Mouse (Mus musculus) lung, embryonic 16.5 days (tissue): ENCODE data around the gene Arl6ip4. TPM values are rescaled to one million over a fixed set of nuclear protein-coding genes. Genes with fewer than 3 reads are reported as not detected.

Experiments used
- ATAC-seq: fragments of 200-750 bp; cut with Nextera tagmentation; 2 replicates; pipeline ENCODE4 v1.8.0; 2017; ENCODE audit warnings: low read depth, mild to moderate bottlenecking, moderate library complexity
- H3K27ac ChIP-seq: fragments of 300-500 bp; sonication (generic); 2 replicates; pipeline ENCODE4 v1.5.1; 2014; ENCODE audit warnings: mild to moderate bottlenecking, control low read depth, low read length
- H3K27me3 ChIP-seq: fragments of 300-500 bp; sonication (generic); 2 replicates; pipeline ENCODE4 v1.6.1; 2014; ENCODE audit warnings: low read depth, low read length, mixed read lengths; ENCODE audit not compliant: control insufficient read depth, insufficient read depth
- H3K36me3 ChIP-seq: fragments of 300-500 bp; sonication (generic); 2 replicates; pipeline ENCODE4 v1.6.1; 2014; ENCODE audit warnings: low read length; ENCODE audit not compliant: control insufficient read depth, insufficient read depth
- H3K4me1 ChIP-seq: fragments of 300-500 bp; sonication (generic); replicated peaks from 2 replicates; pipeline ENCODE4 v1.6.1; 2014; ENCODE audit warnings: low read length, mixed read lengths; ENCODE audit not compliant: control insufficient read depth, insufficient read depth
- H3K4me2 ChIP-seq: fragments of 300-500 bp; sonication (generic); 2 replicates; pipeline ENCODE4 v1.6.1; 2014; ENCODE audit warnings: low read depth, low read length, control low read depth
- H3K4me3 ChIP-seq: fragments of 300-500 bp; sonication (generic); 2 replicates; pipeline ENCODE4 v1.5.1; 2014; ENCODE audit warnings: mild to moderate bottlenecking, low read length, control low read depth
- H3K9ac ChIP-seq: fragments of 300-500 bp; sonication (generic); 2 replicates; pipeline ENCODE4 v1.6.1; 2014; ENCODE audit warnings: low read length, control low read depth
- H3K9me3 ChIP-seq: fragments of 300-500 bp; sonication (generic); 2 replicates; pipeline ENCODE4 v1.6.1; 2016; ENCODE audit warnings: low read length; ENCODE audit not compliant: control insufficient read depth
- WGBS: fragments of 180-500 bp; shearing (Covaris S2); extraction: QIAGEN DNeasy Blood & Tissue Kit; methylation state at CpG from one replicate; pipeline ENCODE4 v1.1.7; 2014; 5-methylcytosine and 5-hydroxymethylcytosine counted together
- polyA plus RNA-seq: library from polyadenylated mRNA; unstranded; fragments of >200 nt; fragmentation: Nextera tagmentation; extraction: Ambion mirVana; gene quantifications from 2 replicates; pipeline ENCODE4 v1.2.1, GENCODE M21; 2015

Arl6ip4 gene
- polyA plus RNA-seq, 1 experiment from 2014 or later: 99.9 TPM

- peaks cover 43% of the 10 kb centered on the region for H3K4me1 ChIP-seq
- H3K27ac ChIP-seq: no peak overlapping the region
- no peak overlapping the region for H3K9ac ChIP-seq
- peak; percentile 51; the same call in 1 of the 2 replicates for ATAC-seq
- H3K4me3 ChIP-seq: no peak overlapping the region
- no peak overlapping the region for H3K4me2 ChIP-seq
- no peaks in the 10 kb centered on the region for H3K36me3 ChIP-seq
- WGBS: 34% methylated on average over 5 of the region's 5 CpGs
- H3K27me3 ChIP-seq: no peaks in the 10 kb centered on the region
- H3K9me3 ChIP-seq: no peaks in the 10 kb centered on the region
These were observed 46.7 kb downstream of the Arl6ip4 start for GRCm38 (mm10) chr5:124162577-124162976.

GRCm38 (mm10) chr5:124163445-124163844 is 47.6 kb downstream of the Arl6ip4 start:
- Histone ChIP-seq H3K9me3 (no peaks in the 10 kb centered on the region), H3K4me2 (no peak overlapping the region), H3K4me1 (peaks cover 48% of the 10 kb centered on the region), H3K27me3 (no peaks in the 10 kb centered on the region), H3K9ac (0 out of 2 replicates have a peak overlapping the region, but pooled peaks have one; percentile 16), H3K4me3 (no peak overlapping the region), H3K27ac (no peak overlapping the region), H3K36me3 (no peaks in the 10 kb centered on the region)
- ATAC-seq: no peak
- 85% methylated on average over 11 of the region's 11 CpGs for WGBS

- ATAC-seq: 0 out of 2 replicates have a peak, but pooled peaks have one; percentile 12
- no peaks in the 10 kb centered on the region for H3K36me3 ChIP-seq
These were observed 50.0 kb downstream of the Arl6ip4 start for GRCm38 (mm10) chr5:124165622-124166570.

GRCm38 (mm10) chr5:124166741-124167140 is 50.9 kb downstream of the Arl6ip4 start:
- H3K9me3 ChIP-seq: no peaks in the 10 kb centered on the region
- H3K27ac ChIP-seq: no peak overlapping the region
- ATAC-seq: no peak
- H3K4me3 ChIP-seq: no peak overlapping the region
- no peaks in the 10 kb centered on the region for H3K27me3 ChIP-seq
- H3K4me2 ChIP-seq: no peak overlapping the region
- peaks cover 39% of the 10 kb centered on the region for H3K4me1 ChIP-seq
- H3K9ac ChIP-seq: no peak overlapping the region
- H3K36me3 ChIP-seq: no peaks in the 10 kb centered on the region

More at GRCm38 (mm10) chr5:124165622-124166570, 50.0 kb downstream of the Arl6ip4 start:
- Histone ChIP-seq H3K9ac (peak overlapping the region; percentile 9; the same call in 1 of the 2 replicates), H3K27ac (peak overlapping the region; percentile 41; the same call in 1 of the 2 replicates), H3K4me2 (no peak overlapping the region), H3K27me3 (no peaks in the 10 kb centered on the region), H3K4me1 (peaks cover 41% of the 10 kb centered on the region), H3K4me3 (no peak overlapping the region), H3K9me3 (no peaks in the 10 kb centered on the region)
- WGBS: 41% methylated on average over 15 of the region's 15 CpGs

- Histone ChIP-seq H3K27me3 (no peaks in the 10 kb centered on the region), H3K4me3 (no peak overlapping the region), H3K9ac (peak overlapping the region; percentile 31; the same call in 1 of the 2 replicates), H3K4me2 (peak overlapping the region; percentile 9; the same call in 1 of the 2 replicates), H3K4me1 (peaks cover 37% of the 10 kb centered on the region), H3K9me3 (no peaks in the 10 kb centered on the region), H3K36me3 (no peaks in the 10 kb centered on the region), H3K27ac (peak overlapping the region; percentile 64)
- peak; percentile 34; the same call in 1 of the 2 replicates for ATAC-seq
- 38% methylated on average over 10 of the region's 10 CpGs for WGBS
These were observed 51.7 kb downstream of the Arl6ip4 start for GRCm38 (mm10) chr5:124167621-124168020.

Other genes with a start within 250 kb of the Arl6ip4 start
- gene Hcar1, start 236.1 kb upstream of the Arl6ip4 start, polyA plus RNA-seq: 1.2 and 1.4 TPM in 2 replicates
- gene Denr, start 208.9 kb upstream of the Arl6ip4 start, polyA plus RNA-seq: 92.8 and 118 TPM in 2 replicates
- 2.0 and 2.3 TPM in 2 replicates for gene Gm43518, start 188.7 kb upstream of the Arl6ip4 start, polyA plus RNA-seq
- gene Ccdc62, start 185.4 kb upstream of the Arl6ip4 start, polyA plus RNA-seq: 7.7 and 8.0 TPM in 2 replicates
- 13.8 and 14.5 TPM in 2 replicates for gene Hip1r, start 142.5 kb upstream of the Arl6ip4 start, polyA plus RNA-seq
- 39.2 and 41.6 TPM in 2 replicates for gene Vps37b, start 83.8 kb upstream of the Arl6ip4 start, polyA plus RNA-seq
- gene Abcb9, start 20.3 kb upstream of the Arl6ip4 start, polyA plus RNA-seq: 2.7 and 3.8 TPM in 2 replicates
- gene Ogfod2, start 3.8 kb upstream of the Arl6ip4 start, polyA plus RNA-seq: 29.7 and 33.1 TPM in 2 replicates
- 6.6 and 9.2 TPM in 2 replicates for gene Pitpnm2, start 133.7 kb downstream of the Arl6ip4 start, polyA plus RNA-seq
- 13.3 and 15.1 TPM in 2 replicates for gene Mphosph9, start 211.9 kb downstream of the Arl6ip4 start, polyA plus RNA-seq
- gene 2810006K23Rik, start 212.0 kb downstream of the Arl6ip4 start, polyA plus RNA-seq: 18.1 and 19.7 TPM in 2 replicates
- gene Cdk2ap1, start 247.0 kb downstream of the Arl6ip4 start, polyA plus RNA-seq: 23.9 and 26.1 TPM in 2 replicates